Comparison of ENCODE assay signal across 8 mouse cellular contexts in genomic region chr15:8097853-8098252, GRCm38 (mm10). TPM values are rescaled to one million over a fixed set of nuclear protein-coding genes. Genes with fewer than 3 reads are reported as not detected.
DNase-seq lines count a peak whose midpoint lies in the region; ATAC-seq lines count a peak whose summit lies in the region.

No protein-coding gene starts in this region.

- H3K9ac ChIP-seq in forebrain, embryonic 15.5 days (replicated peaks), result no peak overlapping the region
- H3K9ac ChIP-seq in hindbrain, embryonic 13.5 days, result no peak overlapping the region

- intact Hi-C loops in left cerebral cortex, postnatal 10 days (cut with DNase I), result no loop called here

- H3K4me1 ChIP-seq in forebrain, embryonic 15.5 days, result peaks cover 7% of the 10 kb centered on the region; the same call in 1 of the 2 replicates
- H3K4me1 ChIP-seq in hindbrain, embryonic 13.5 days (replicated peaks), result peaks cover 5% of the 10 kb centered on the region

- peak; percentile 24 for DNase-seq in gastrocnemius, adult 18-20 months (ENCODE audit: low spot score)
- DNase-seq in gastrocnemius, postnatal 25 days, result no peak
- peak; percentile 26 for DNase-seq in cerebellum, adult 11-12 months
- DNase-seq in left cerebral cortex, postnatal 10 days (ENCODE audit: extremely low spot score in 1 of 2, low spot score in 2 of 2), result peak; percentile 20 to 62
- DNase-seq in right cerebral cortex, postnatal 36 days (ENCODE audit: low spot score in 2 of 2), result peak; percentile 17 to 21

- no peaks in the 10 kb centered on the region for H3K27me3 ChIP-seq in forebrain, embryonic 15.5 days
- no peaks in the 10 kb centered on the region for H3K27me3 ChIP-seq in hindbrain, embryonic 13.5 days

- H3K36me3 ChIP-seq in forebrain, embryonic 15.5 days, result peaks cover 29% of the 10 kb centered on the region
- H3K36me3 ChIP-seq in hindbrain, embryonic 13.5 days, result peaks cover 29% of the 10 kb centered on the region

- no peaks in the 10 kb centered on the region for H3K9me3 ChIP-seq in forebrain, embryonic 15.5 days
- no peaks in the 10 kb centered on the region for H3K9me3 ChIP-seq in hindbrain, embryonic 13.5 days

- peak overlapping the region; percentile 55 for H3K4me2 ChIP-seq in forebrain, embryonic 15.5 days (replicated peaks)
- H3K4me2 ChIP-seq in hindbrain, embryonic 13.5 days, result peak overlapping the region; percentile 63

- no peak for ATAC-seq in forebrain, embryonic 15.5 days (replicated peaks)
- no peak for ATAC-seq in hindbrain, embryonic 13.5 days (ENCODE audit: low FRiP score)
- peak; percentile 83 for ATAC-seq in megakaryocyte progenitor cell, adult 5-6 weeks (replicated peaks; ENCODE audit: poor library complexity)

- no peak overlapping the region for H3K27ac ChIP-seq in forebrain, embryonic 15.5 days (replicated peaks)
- H3K27ac ChIP-seq in hindbrain, embryonic 13.5 days, result no peak overlapping the region

- peak overlapping the region; percentile 82 for H3K4me3 ChIP-seq in forebrain, embryonic 15.5 days
- H3K4me3 ChIP-seq in hindbrain, embryonic 13.5 days, result peak overlapping the region; percentile 87

- 25% methylated on average over 7 of the region's 7 CpGs for WGBS in forebrain, embryonic 15.5 days
- 18% methylated on average over 7 of the region's 7 CpGs for WGBS in hindbrain, embryonic 13.5 days

RNA-seq across cellular contexts. Expression of gene Wdr70, which starts 1.2 kb away (rescaled TPM):
- total RNA-seq in gastrocnemius, adult 18-20 months (2021), result 10 to 100 TPM; 18.5 to 20.3 TPM
- 10 to 100 TPM; 19.8 to 21.2 TPM for total RNA-seq in gastrocnemius, postnatal 25 days (2021)
- 62.8 and 65.6 TPM in 2 replicates for polyA plus RNA-seq in forebrain, embryonic 15.5 days (2015; fragmentation: Nextera tagmentation; extraction: Ambion mirVana)
- 68.4 and 72.2 TPM in 2 replicates for polyA plus RNA-seq in hindbrain, embryonic 13.5 days (2015; fragmentation: Nextera tagmentation; extraction: Ambion mirVana)
- 10 to 100 TPM; 34.2 to 35.7 TPM for total RNA-seq in left cerebral cortex, postnatal 10 days (2021)
- total RNA-seq in megakaryocyte progenitor cell, adult 5-6 weeks (2015), result 44.7 and 49.8 TPM in 2 replicates
- total RNA-seq in megakaryocyte progenitor cell, adult 5-6 weeks (2017), result 40.1 and 45.4 TPM in 2 replicates

RNA-seq across cellular contexts. Expression of gene Nup155, which starts 11.2 kb away (rescaled TPM):
- 1 to 10 TPM; 7.0 to 8.7 TPM for total RNA-seq in gastrocnemius, adult 18-20 months (2021)
- 1 to 10 TPM; 6.6 to 7.9 TPM for total RNA-seq in gastrocnemius, postnatal 25 days (2021)
- polyA plus RNA-seq in forebrain, embryonic 15.5 days (2015; fragmentation: Nextera tagmentation; extraction: Ambion mirVana), result 12.1 and 14.4 TPM in 2 replicates
- 11.4 and 11.9 TPM in 2 replicates for polyA plus RNA-seq in hindbrain, embryonic 13.5 days (2015; fragmentation: Nextera tagmentation; extraction: Ambion mirVana)
- 10 to 100 TPM; 25.2 to 28.0 TPM for total RNA-seq in left cerebral cortex, postnatal 10 days (2021)
- 46.8 and 61.2 TPM in 2 replicates for total RNA-seq in megakaryocyte progenitor cell, adult 5-6 weeks (2015)
- 47.9 and 57.7 TPM in 2 replicates for total RNA-seq in megakaryocyte progenitor cell, adult 5-6 weeks (2017)
